Mouse (Mus musculus): ENCODE measurements at regions not wholly inside any gene's neighbourhood (a gene's known extent, or its start where the extent isn't known, plus 50 kb on each side); places are given as distances from the start of the nearest gene placed in this dataset.

DNA sequence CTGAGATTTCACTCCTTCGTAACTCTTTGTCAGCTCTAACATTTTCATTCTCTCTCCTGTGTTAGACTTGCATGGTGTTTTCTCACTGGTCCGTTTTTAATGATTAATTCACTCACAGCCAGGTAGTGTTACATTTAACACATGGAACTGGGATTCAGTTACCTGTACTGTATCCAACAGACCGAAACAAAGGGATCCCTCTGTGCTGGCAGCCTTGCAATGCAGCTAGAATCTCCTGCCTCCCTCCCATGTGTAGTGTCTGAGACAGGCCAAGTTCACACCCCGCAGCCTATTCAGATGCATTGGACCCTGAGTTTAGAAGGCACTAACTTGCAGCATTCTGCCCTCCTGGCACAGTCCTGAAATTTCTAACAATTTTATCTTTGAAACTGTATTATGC, 357.9 kb downstream of the Plk2 start:
- Histone ChIP-seq H3K4me3 (ENCODE audit: insufficient read depth, low read depth, low read length) (no peak overlapping the region), H3K4me1 (ENCODE audit: control insufficient read depth, insufficient read depth, low read length) (no peaks in the 10 kb centered on the region), H3K27ac (ENCODE audit: insufficient read depth, low read depth, low read length) (no peak overlapping the region)
- TF ChIP-seq POLR2A (IDR thresholded peaks at IDR 0.05; ENCODE audit: insufficient read depth, low read depth, low read length) (no peak), CTCF (IDR thresholded peaks at IDR 0.05; ENCODE audit: insufficient read depth, low read depth, low read length) (no peak)
- WGBS = 91% methylated on average over 4 of the region's 4 CpGs

DNA sequence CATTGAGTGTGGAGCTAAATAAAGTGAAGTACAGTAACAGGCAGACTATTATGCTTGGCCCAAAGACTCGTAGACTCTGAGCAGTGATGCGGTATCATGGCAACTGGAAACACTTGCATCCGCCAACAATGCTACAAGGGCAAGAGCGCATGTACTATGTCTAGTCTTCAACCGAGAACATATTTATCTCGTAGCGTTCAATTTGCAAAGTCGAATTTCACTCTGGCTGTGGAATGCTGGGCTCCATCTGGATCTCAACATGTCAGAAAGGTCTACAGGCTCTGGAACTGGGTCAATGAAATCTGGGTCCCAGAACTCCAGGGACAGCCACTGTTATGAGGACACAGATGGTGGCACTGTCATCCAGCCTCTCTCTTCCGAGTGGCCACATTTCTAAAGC, 359.7 kb downstream of the Plk2 start:
- no peak for TF ChIP-seq POLR2A (IDR thresholded peaks at IDR 0.05; ENCODE audit: insufficient read depth, low read depth, low read length)
- no peak for TF ChIP-seq CTCF (IDR thresholded peaks at IDR 0.05; ENCODE audit: insufficient read depth, low read depth, low read length)
- Histone ChIP-seq H3K4me3 (ENCODE audit: insufficient read depth, low read depth, low read length) (no peak overlapping the region), H3K27ac (ENCODE audit: insufficient read depth, low read depth, low read length) (no peak overlapping the region), H3K4me1 (ENCODE audit: control insufficient read depth, insufficient read depth, low read length) (no peaks in the 10 kb centered on the region)
- WGBS = 58% methylated on average over 9 of the region's 9 CpGs

DNA sequence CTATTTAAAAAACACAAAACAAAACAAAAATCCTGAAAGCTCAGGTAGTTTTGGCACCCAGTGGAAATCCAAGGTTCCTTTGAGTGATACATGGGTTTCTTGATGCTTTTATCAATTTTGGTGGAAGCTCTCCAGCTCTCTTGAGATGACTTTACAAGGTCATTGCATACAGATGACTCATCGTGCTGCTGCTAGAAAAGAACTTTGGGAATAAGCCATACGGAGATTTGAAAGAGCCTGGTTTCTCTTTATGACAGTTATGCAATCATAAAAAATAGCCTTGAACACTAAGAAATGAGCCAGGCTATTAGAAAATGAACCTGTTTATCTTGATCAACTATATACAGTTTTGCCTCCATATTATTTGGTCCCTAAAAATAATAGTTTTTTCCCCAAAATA, 362.0 kb downstream of the Plk2 start:
- no peak overlapping the region for H3K27ac ChIP-seq (ENCODE audit: insufficient read depth, low read depth, low read length)
- H3K4me3 ChIP-seq (ENCODE audit: insufficient read depth, low read depth, low read length) = no peak overlapping the region
- no peak for TF ChIP-seq POLR2A (IDR thresholded peaks at IDR 0.05; ENCODE audit: insufficient read depth, low read depth, low read length)
- no peak for TF ChIP-seq CTCF (IDR thresholded peaks at IDR 0.05; ENCODE audit: insufficient read depth, low read depth, low read length)
- H3K4me1 ChIP-seq (ENCODE audit: control insufficient read depth, insufficient read depth, low read length) = no peaks in the 10 kb centered on the region
- WGBS = 81% methylated on average over 2 of the region's 2 CpGs

DNA sequence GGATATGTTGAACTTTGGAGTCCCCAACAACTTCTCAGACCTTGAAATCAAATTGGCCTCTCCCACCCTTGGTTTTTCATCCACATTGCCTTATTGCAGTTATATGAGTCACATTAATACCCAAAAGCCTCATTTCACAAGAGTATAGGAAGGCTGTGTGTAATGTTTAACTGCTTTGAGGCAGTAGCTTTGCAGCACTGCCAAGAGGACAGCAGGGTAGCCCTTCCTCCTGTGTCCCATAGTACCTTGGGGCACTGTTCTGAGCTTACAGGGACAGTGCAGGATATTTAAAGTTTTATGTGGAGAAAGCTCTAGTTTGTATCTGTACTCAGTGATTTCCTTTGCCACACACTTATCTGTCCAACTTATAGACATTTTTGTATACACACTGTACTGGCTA, 374.4 kb downstream of the Plk2 start:
- TF ChIP-seq POLR2A (IDR thresholded peaks at IDR 0.05; ENCODE audit: insufficient read depth, low read depth, low read length) = no peak
- no peak for TF ChIP-seq CTCF (IDR thresholded peaks at IDR 0.05; ENCODE audit: insufficient read depth, low read depth, low read length)
- Histone ChIP-seq H3K4me3 (ENCODE audit: insufficient read depth, low read depth, low read length) (no peak overlapping the region), H3K4me1 (ENCODE audit: control insufficient read depth, insufficient read depth, low read length) (no peaks in the 10 kb centered on the region), H3K27ac (ENCODE audit: insufficient read depth, low read depth, low read length) (no peak overlapping the region)

DNA sequence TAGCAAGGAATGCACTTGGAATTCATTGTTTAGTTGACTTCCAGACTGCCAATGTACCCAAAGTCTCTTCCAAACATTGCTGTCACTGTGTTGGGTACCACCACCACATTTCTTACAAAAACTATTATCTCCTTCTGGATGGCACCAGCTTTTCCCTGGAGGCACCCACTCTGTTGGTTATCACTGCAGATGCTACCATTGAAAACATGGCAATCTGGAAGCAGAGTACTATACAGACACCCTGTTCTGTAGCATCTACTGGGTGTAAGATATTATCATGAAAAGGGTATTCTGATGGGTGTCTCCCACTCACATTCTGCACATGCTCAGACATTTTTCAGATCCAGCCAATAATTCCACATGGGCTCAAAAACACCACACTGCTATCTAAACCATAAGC, 380.4 kb downstream of the Plk2 start:
- TF ChIP-seq CTCF (IDR thresholded peaks at IDR 0.05; ENCODE audit: insufficient read depth, low read depth, low read length) (no peak), POLR2A (IDR thresholded peaks at IDR 0.05; ENCODE audit: insufficient read depth, low read depth, low read length) (no peak)
- H3K27ac ChIP-seq (ENCODE audit: insufficient read depth, low read depth, low read length) = no peak overlapping the region
- H3K4me1 ChIP-seq (ENCODE audit: control insufficient read depth, insufficient read depth, low read length) = no peaks in the 10 kb centered on the region
- H3K4me3 ChIP-seq (ENCODE audit: insufficient read depth, low read depth, low read length) = no peak overlapping the region

DNA sequence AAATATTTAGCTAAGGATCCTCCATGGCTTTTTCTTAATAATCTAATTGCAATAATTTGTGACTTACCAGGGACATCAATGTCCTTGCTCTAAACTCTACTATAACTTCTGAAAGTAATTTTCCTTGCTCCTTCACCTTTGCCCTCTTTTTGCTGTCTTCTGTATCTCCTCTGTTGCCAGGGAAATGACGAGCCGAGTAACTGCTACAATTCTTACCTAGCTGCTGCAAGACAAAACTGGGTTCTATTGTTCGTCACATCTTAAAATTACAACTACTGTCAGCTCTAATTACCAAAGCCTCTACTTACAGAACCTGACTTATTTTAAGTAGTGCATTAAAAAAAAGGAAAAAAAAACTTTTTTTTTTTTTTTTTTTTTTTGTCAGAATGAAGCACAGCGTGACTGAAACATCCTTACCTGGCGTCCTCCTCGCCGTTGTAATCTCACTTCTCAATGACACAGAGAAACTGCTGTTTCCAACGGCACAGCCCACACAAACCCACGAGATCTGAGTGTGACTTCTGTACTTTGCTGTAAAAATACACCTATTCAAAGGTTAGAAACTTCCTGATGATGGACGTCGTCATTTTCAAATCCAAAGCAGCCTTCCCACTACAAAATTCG, 389.4 kb downstream of the Plk2 start:
- 57% methylated on average over 12 of the region's 12 CpGs for WGBS
- no peaks in the 10 kb centered on the region for H3K4me1 ChIP-seq (ENCODE audit: control insufficient read depth, insufficient read depth, low read length)
- no peak overlapping the region for H3K27ac ChIP-seq (ENCODE audit: insufficient read depth, low read depth, low read length)
- no peak for TF ChIP-seq POLR2A (IDR thresholded peaks at IDR 0.05; ENCODE audit: insufficient read depth, low read depth, low read length)
- TF ChIP-seq CTCF (IDR thresholded peaks at IDR 0.05; ENCODE audit: insufficient read depth, low read depth, low read length) = no peak
- H3K4me3 ChIP-seq (ENCODE audit: insufficient read depth, low read depth, low read length) = no peak overlapping the region

DNA sequence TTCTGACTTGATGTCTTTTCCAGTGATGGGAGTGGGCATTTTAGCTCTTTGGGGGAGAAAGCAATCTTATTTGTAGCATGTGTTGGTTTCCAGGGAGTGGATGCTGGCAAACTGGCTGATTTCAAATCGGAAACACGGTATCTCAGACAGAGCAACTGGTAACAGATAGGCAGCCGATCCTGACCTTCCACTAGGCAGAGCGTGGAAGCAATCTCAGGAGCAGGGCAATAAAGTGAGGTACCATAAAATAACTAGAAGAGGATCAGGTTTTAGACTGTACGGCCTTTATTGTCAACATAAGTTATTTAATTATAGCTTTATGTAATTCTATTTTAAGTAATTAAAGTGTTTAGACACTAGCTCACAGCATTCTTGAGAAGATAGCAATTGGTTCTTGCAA, 390.0 kb downstream of the Plk2 start:
- Histone ChIP-seq H3K27ac (ENCODE audit: insufficient read depth, low read depth, low read length) (no peak overlapping the region), H3K4me1 (ENCODE audit: control insufficient read depth, insufficient read depth, low read length) (no peaks in the 10 kb centered on the region), H3K4me3 (ENCODE audit: insufficient read depth, low read depth, low read length) (no peak overlapping the region)
- 33% methylated on average over 5 of the region's 5 CpGs for WGBS
- no peak for TF ChIP-seq POLR2A (IDR thresholded peaks at IDR 0.05; ENCODE audit: insufficient read depth, low read depth, low read length)
- TF ChIP-seq CTCF (IDR thresholded peaks at IDR 0.05; ENCODE audit: insufficient read depth, low read depth, low read length) = no peak

DNA sequence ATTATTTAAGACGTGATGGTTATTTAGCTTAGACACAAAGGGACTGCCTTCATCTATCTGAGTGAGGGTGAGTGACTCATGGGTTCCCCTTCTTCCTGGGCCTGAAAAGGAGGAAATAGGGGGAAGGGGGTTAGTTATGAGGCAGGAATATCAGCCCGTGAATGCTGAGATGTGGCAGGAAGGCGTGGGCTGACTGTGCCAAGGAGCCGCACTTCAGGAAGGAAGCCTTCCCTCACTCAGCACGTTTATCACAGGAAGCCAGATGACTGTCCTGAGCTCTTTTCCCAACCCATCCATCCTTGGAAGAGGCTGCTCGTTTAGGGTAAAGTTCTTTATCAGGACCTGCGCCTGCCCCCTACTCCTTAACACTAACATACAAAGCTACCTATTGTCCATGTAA, 403.5 kb downstream of the Plk2 start:
- H3K4me3 ChIP-seq (ENCODE audit: insufficient read depth, low read depth, low read length) = no peak overlapping the region
- H3K27ac ChIP-seq (ENCODE audit: insufficient read depth, low read depth, low read length) = no peak overlapping the region
- H3K4me1 ChIP-seq (ENCODE audit: control insufficient read depth, insufficient read depth, low read length) = no peaks in the 10 kb centered on the region
- TF ChIP-seq CTCF (IDR thresholded peaks at IDR 0.05; ENCODE audit: insufficient read depth, low read depth, low read length) (no peak), POLR2A (IDR thresholded peaks at IDR 0.05; ENCODE audit: insufficient read depth, low read depth, low read length) (no peak)
- 68% methylated on average over 7 of the region's 7 CpGs for WGBS

DNA sequence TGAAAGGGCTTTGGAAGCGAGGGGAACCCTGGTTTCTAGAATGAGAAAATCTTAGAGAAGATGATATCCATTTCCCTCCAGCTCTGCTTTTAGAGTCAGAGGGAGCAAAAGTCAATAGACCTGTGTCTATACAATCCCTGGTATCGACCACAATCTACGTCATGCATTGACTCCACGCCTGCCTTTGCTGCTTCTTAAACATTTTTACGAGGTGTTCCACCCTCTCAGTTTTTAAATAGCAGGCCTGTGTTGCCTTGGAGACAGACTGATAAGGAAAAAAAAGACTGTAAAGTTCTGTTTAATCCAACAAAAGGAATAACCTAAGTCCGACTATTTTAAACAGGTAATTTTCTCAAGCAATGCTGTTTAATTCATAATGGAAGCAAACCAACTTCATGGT, 408.0 kb downstream of the Plk2 start:
- TF ChIP-seq POLR2A (IDR thresholded peaks at IDR 0.05; ENCODE audit: insufficient read depth, low read depth, low read length) (no peak), CTCF (IDR thresholded peaks at IDR 0.05; ENCODE audit: insufficient read depth, low read depth, low read length) (no peak)
- Histone ChIP-seq H3K4me1 (ENCODE audit: control insufficient read depth, insufficient read depth, low read length) (no peaks in the 10 kb centered on the region), H3K4me3 (ENCODE audit: insufficient read depth, low read depth, low read length) (no peak overlapping the region), H3K27ac (ENCODE audit: insufficient read depth, low read depth, low read length) (no peak overlapping the region)
- WGBS = 69% methylated on average over 6 of the region's 6 CpGs

DNA sequence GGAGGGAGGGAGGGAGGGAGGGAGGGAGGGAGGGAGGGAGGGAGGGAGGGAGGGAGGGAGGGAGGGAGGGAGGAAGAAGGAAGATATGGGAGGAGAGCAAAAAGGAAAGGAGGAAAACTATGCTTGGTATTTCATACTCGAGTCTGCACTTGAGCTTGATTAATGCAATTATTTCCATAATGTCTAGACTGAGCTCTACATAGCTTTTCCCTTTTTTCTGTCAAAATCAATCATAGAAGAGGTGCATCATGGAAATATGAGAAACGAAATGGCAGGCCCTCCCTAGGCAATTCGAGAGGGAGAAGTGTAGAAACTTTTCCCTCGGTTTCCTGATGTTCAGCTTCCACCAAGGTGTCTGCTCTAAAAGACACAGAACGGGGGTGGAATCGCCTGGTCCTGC, 417.6 kb downstream of the Plk2 start:
- Histone ChIP-seq H3K4me1 (ENCODE audit: control insufficient read depth, insufficient read depth, low read length) (no peaks in the 10 kb centered on the region), H3K4me3 (ENCODE audit: insufficient read depth, low read depth, low read length) (no peak overlapping the region), H3K27ac (ENCODE audit: insufficient read depth, low read depth, low read length) (no peak overlapping the region)
- TF ChIP-seq CTCF (IDR thresholded peaks at IDR 0.05; ENCODE audit: insufficient read depth, low read depth, low read length) (no peak), POLR2A (IDR thresholded peaks at IDR 0.05; ENCODE audit: insufficient read depth, low read depth, low read length) (no peak)
- 89% methylated on average over 6 of the region's 6 CpGs for WGBS
